Mouse (Mus musculus): ENCODE measurements around the gene Rere.

Gene Rere

GRCm38 (mm10) chr4:150382504-150382903 is 101.1 kb downstream of the Rere start:
- no peak for DNase-seq (ENCODE audit: low spot score in 2 of 2)

- no peak for DNase-seq (ENCODE audit: low spot score in 2 of 2)
Observed at GRCm38 (mm10) chr4:150384405-150384804, 103.0 kb downstream of the Rere start.

GRCm38 (mm10) chr4:150384899-150385298 is 103.5 kb downstream of the Rere start:
- no peak for DNase-seq (ENCODE audit: low spot score in 2 of 2)

GRCm38 (mm10) chr4:150388518-150388917 is 107.1 kb downstream of the Rere start:
- no peak for DNase-seq (ENCODE audit: low spot score in 2 of 2)

GRCm38 (mm10) chr4:150393607-150394006 is 112.2 kb downstream of the Rere start:
- DNase-seq (ENCODE audit: low spot score in 2 of 2) = no peak

- no peak for DNase-seq (ENCODE audit: low spot score in 2 of 2)
Observed at GRCm38 (mm10) chr4:150394091-150394490, 112.6 kb downstream of the Rere start.

GRCm38 (mm10) chr4:150396339-150396738 is 114.9 kb downstream of the Rere start:
- DNase-seq (ENCODE audit: low spot score in 2 of 2) = no peak

- DNase-seq (ENCODE audit: low spot score in 2 of 2) = no peak
Observed at GRCm38 (mm10) chr4:150396826-150397620, 115.6 kb downstream of the Rere start.

GRCm38 (mm10) chr4:150399032-150399431 is 117.6 kb downstream of the Rere start:
- DNase-seq (ENCODE audit: low spot score in 2 of 2) = no peak

GRCm38 (mm10) chr4:150401830-150402607 is 120.6 kb downstream of the Rere start:
- DNase-seq (ENCODE audit: low spot score in 2 of 2) = no peak

GRCm38 (mm10) chr4:150402608-150402985 is 121.2 kb downstream of the Rere start:
- no peak for DNase-seq (ENCODE audit: low spot score in 2 of 2)

- DNase-seq (ENCODE audit: low spot score in 2 of 2) = no peak
Observed at GRCm38 (mm10) chr4:150403941-150404340, 122.5 kb downstream of the Rere start.

GRCm38 (mm10) chr4:150404583-150404982 is 123.1 kb downstream of the Rere start:
- no peak for DNase-seq (ENCODE audit: low spot score in 2 of 2)

GRCm38 (mm10) chr4:150405786-150406185 is 124.3 kb downstream of the Rere start:
- DNase-seq (ENCODE audit: low spot score in 2 of 2) = no peak

GRCm38 (mm10) chr4:150406320-150406719 is 124.9 kb downstream of the Rere start:
- DNase-seq (ENCODE audit: low spot score in 2 of 2) = no peak

GRCm38 (mm10) chr4:150406821-150407220 is 125.4 kb downstream of the Rere start:
- no peak for DNase-seq (ENCODE audit: low spot score in 2 of 2)

GRCm38 (mm10) chr4:150414296-150414695 is 132.8 kb downstream of the Rere start:
- DNase-seq (ENCODE audit: low spot score in 2 of 2) = no peak

GRCm38 (mm10) chr4:150414759-150415158 is 133.3 kb downstream of the Rere start:
- DNase-seq (ENCODE audit: low spot score in 2 of 2) = no peak

GRCm38 (mm10) chr4:150415227-150415969 is 134.0 kb downstream of the Rere start:
- DNase-seq (ENCODE audit: low spot score in 2 of 2) = no peak

- no peak for DNase-seq (ENCODE audit: low spot score in 2 of 2)
Observed at GRCm38 (mm10) chr4:150420576-150421263, 139.3 kb downstream of the Rere start.

GRCm38 (mm10) chr4:150426098-150426879 is 144.8 kb downstream of the Rere start:
- no peak for DNase-seq (ENCODE audit: low spot score in 2 of 2)
